ENCODE assay signal across 10 mouse cellular contexts in genomic region chr6:76977817-76978216, GRCm38 (mm10).
DNase-seq lines count a peak whose midpoint lies in the region; ATAC-seq and TF ChIP-seq lines count a peak whose summit lies in the region.
"Had no signal": no experiment of that assay in that cellular context is flagged by ENCODE, and none has a peak within 500 bp of the region (broad histone marks: within the 10 kb centered on the region; RNA-seq: fewer than 3 reads in every experiment).

No protein-coding gene starts in this region.

- peak overlapping the region; percentile 8; the same call in 1 of the 2 replicates for H3K27ac ChIP-seq in forebrain, embryonic 16.5 days (ENCODE audit: low read length)
- H3K27ac ChIP-seq in limb, embryonic 14.5 days (replicated peaks; ENCODE audit: low read depth, low read length), result no peak overlapping the region

- H3K4me3 ChIP-seq in forebrain, embryonic 16.5 days (replicated peaks; ENCODE audit: low read length), result no peak overlapping the region
- H3K4me3 ChIP-seq in limb, embryonic 14.5 days (replicated peaks; ENCODE audit: low read length), result no peak overlapping the region

- H3K4me2 ChIP-seq in forebrain, embryonic 16.5 days (ENCODE audit: low read length), result no peak overlapping the region
- H3K4me2 ChIP-seq in limb, embryonic 14.5 days (replicated peaks; ENCODE audit: low read depth, low read length, severe bottlenecking), result no peak overlapping the region

- TF ChIP-seq POLR2A in brain, embryonic 14.5 days (IDR thresholded peaks at IDR 0.05; ENCODE audit: borderline replicate concordance, extremely low read depth, insufficient read depth, insufficient read length, poor library complexity, severe bottlenecking), result no peak
- no peak for TF ChIP-seq POLR2A in limb, embryonic 14.5 days (IDR thresholded peaks at IDR 0.05; ENCODE audit: borderline replicate concordance, extremely low read depth, insufficient read depth, insufficient read length)

- 4% methylated on average over 3 of the region's 3 CpGs for WGBS in forebrain, embryonic 16.5 days
- WGBS in limb, embryonic 14.5 days, result 25% methylated on average over 3 of the region's 3 CpGs

- no peaks in the 10 kb centered on the region for H3K9me3 ChIP-seq in forebrain, embryonic 16.5 days (ENCODE audit: control insufficient read depth, low read length)
- H3K9me3 ChIP-seq in limb, embryonic 14.5 days (ENCODE audit: control insufficient read depth, low read length), result no peaks in the 10 kb centered on the region

- TF ChIP-seq CTCF in brain, embryonic 14.5 days (IDR thresholded peaks at IDR 0.05; ENCODE audit: borderline replicate concordance, extremely low read depth, insufficient read depth, insufficient read length), result no peak

- peaks cover 8% of the 10 kb centered on the region for H3K4me1 ChIP-seq in forebrain, embryonic 16.5 days (replicated peaks; ENCODE audit: control insufficient read depth, insufficient read depth, low read length)
- peaks cover 4% of the 10 kb centered on the region; the same call in 1 of the 2 replicates for H3K4me1 ChIP-seq in limb, embryonic 14.5 days (ENCODE audit: control insufficient read depth, insufficient read depth, low read length)

- H3K27me3 ChIP-seq in forebrain, embryonic 16.5 days (replicated peaks; ENCODE audit: control insufficient read depth, insufficient read depth, low read length), result no peaks in the 10 kb centered on the region
- no peaks in the 10 kb centered on the region for H3K27me3 ChIP-seq in limb, embryonic 14.5 days (ENCODE audit: control insufficient read depth, insufficient read depth, low read length)

- H3K9ac ChIP-seq in forebrain, embryonic 16.5 days (replicated peaks; ENCODE audit: low read depth, low read length), result no peak overlapping the region
- H3K9ac ChIP-seq in limb, embryonic 14.5 days (ENCODE audit: low read depth, low read length, severe bottlenecking), result no peak overlapping the region

- no peaks in the 10 kb centered on the region for H3K36me3 ChIP-seq in forebrain, embryonic 16.5 days (ENCODE audit: control insufficient read depth, insufficient read depth)
- no peaks in the 10 kb centered on the region for H3K36me3 ChIP-seq in limb, embryonic 14.5 days (ENCODE audit: control insufficient read depth, insufficient read depth, low read length)
- H3K36me3 ChIP-seq: G1E had no signal

- peak; percentile 96 for ATAC-seq in forebrain, embryonic 16.5 days
- ATAC-seq in limb, embryonic 14.5 days (ENCODE audit: low FRiP score, low read depth), result no peak
- ATAC-seq: lung, postnatal 0 days had no signal

- DNase-seq in brain, embryonic 14.5 days (ENCODE audit: low read depth), result peak; percentile 90
- peak; percentile 60 for DNase-seq in cerebellum, adult 8-10 months
- DNase-seq in limb, embryonic 14.5 days (ENCODE audit: low spot score), result peak; percentile 7
- DNase-seq in thymus, postnatal 25 days, result no peak
- no peak for DNase-seq in adrenal gland, postnatal 4 days (ENCODE audit: low spot score in 2 of 2)
- DNase-seq in gastrocnemius, postnatal 25 days, result no peak
- DNase-seq in yolk sac, embryonic 10.5 days (ENCODE audit: low spot score), result no peak

Comparison
In these comparisons a context has a peak if more than half of its experiments do, and no peak if none do; other contexts are left out.
1. DNase-seq: peak in brain, embryonic 14.5 days (single experiment), cerebellum, adult 8-10 months (single experiment) and limb, embryonic 14.5 days (single experiment); none in thymus, postnatal 25 days (single experiment), adrenal gland, postnatal 4 days (0 of 2), gastrocnemius, postnatal 25 days (single experiment) and yolk sac, embryonic 10.5 days (single experiment).